Mouse (Mus musculus) lung, postnatal 0 days (tissue): ENCODE results near the gene Slamf1. TPM values are rescaled to one million over a fixed set of nuclear protein-coding genes. Genes with fewer than 3 reads are reported as not detected.

Source experiments
- ATAC-seq: fragments of 200-750 bp; cut with Nextera tagmentation; 2 replicates; pipeline ENCODE4 v1.8.0; 2017; ENCODE audit warnings: moderate library complexity
- DNase-seq: peaks from one replicate; pipeline ENCODE4 v3.0.0-alpha.2; 2016; ENCODE audit warnings: low spot score
- H3K27ac ChIP-seq: fragments of 300-500 bp; sonication (generic); 2 replicates; pipeline ENCODE4 v1.5.1; 2014; ENCODE audit warnings: antibody characterized with exemption, mild to moderate bottlenecking, low read length, mixed read lengths
- H3K27me3 ChIP-seq: fragments of 300-500 bp; sonication (generic); replicated peaks from 2 replicates; pipeline ENCODE4 v1.6.1; 2014; ENCODE audit warnings: low read length, mixed read lengths; ENCODE audit not compliant: insufficient read depth
- H3K36me3 ChIP-seq: fragments of 300-500 bp; sonication (generic); 2 replicates; pipeline ENCODE4 v1.6.1; 2014; ENCODE audit warnings: low read length, mixed read lengths; ENCODE audit not compliant: insufficient read depth
- H3K4me1 ChIP-seq: fragments of 300-500 bp; sonication (generic); 2 replicates; pipeline ENCODE4 v1.6.1; 2014; ENCODE audit warnings: antibody characterized with exemption, low read depth, low read length, mixed read lengths; ENCODE audit not compliant: insufficient read depth
- H3K4me2 ChIP-seq: fragments of 300-500 bp; sonication (generic); replicated peaks from 2 replicates; pipeline ENCODE4 v1.6.1; 2014; ENCODE audit warnings: low read depth, mild to moderate bottlenecking, low read length, moderate library complexity, mixed read lengths
- H3K4me3 ChIP-seq: fragments of 300-500 bp; sonication (generic); 2 replicates; pipeline ENCODE4 v1.5.1; 2014; ENCODE audit warnings: low read depth, low read length
- H3K9ac ChIP-seq: fragments of 300-500 bp; sonication (generic); replicated peaks from 2 replicates; pipeline ENCODE4 v1.6.1; 2014; ENCODE audit warnings: low read depth, mild to moderate bottlenecking
- H3K9me3 ChIP-seq: fragments of 300-500 bp; sonication (generic); 2 replicates; pipeline ENCODE4 v1.6.1; 2016; ENCODE audit warnings: low read length, mixed read lengths
- CTCF ChIP-seq: IDR thresholded peaks from 2 replicates; pipeline ENCODE4 v1.5.1; 2016; ENCODE audit warnings: antibody characterized with exemption, mild to moderate bottlenecking
- EP300 ChIP-seq: IDR thresholded peaks from 2 replicates; pipeline ENCODE4 v1.6.1; 2016; ENCODE audit warnings: antibody characterized with exemption, mild to moderate bottlenecking, control low read depth
- WGBS: fragments of 180-500 bp; shearing (Covaris S2); extraction: QIAGEN DNeasy Blood & Tissue Kit; methylation state at CpG from one replicate; pipeline ENCODE4 v1.1.7; 2014; 5-methylcytosine and 5-hydroxymethylcytosine counted together
- polyA plus RNA-seq: library from polyadenylated mRNA; unstranded; fragments of >200 nt; fragmentation: Nextera tagmentation; extraction: Ambion mirVana; gene quantifications from 2 replicates; pipeline ENCODE4 v1.2.1, GENCODE M21; 2015

The Slamf1 gene
- polyA plus RNA-seq, 1 experiment from 2014 or later = 1.0 TPM

DNA sequence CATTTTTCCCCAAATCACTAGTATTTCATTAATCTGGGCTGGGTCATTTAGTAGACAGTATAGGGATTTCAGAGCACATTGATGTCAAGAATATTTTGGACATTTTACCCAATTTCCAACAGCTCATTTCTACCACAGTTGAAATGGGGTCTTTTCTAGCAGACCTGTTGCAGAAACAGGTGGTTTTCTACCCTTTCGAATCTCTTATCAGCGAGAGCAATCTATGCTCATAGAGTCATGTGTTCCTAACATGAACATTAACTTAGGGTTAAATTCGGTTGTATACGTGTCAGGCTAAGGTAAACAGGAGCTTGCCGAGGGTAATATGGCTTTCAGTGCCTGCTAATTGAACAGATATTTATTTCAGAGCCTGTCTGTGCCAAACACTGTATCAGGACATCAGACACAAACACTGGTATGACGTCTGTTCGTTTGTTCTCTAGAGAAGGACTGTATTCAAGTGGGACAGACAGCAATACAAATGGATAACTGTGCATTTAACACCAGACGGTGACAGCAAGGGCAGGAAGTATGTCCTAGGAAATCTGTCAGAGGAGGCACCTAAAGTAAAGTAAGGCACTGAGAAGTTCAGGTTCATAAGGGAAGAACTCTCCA is 5.3 kb downstream of the Slamf1 start:
- H3K4me1 ChIP-seq = no peaks in the 10 kb centered on the region
- no peaks in the 10 kb centered on the region for H3K9me3 ChIP-seq
- no peak overlapping the region for H3K4me3 ChIP-seq
- no peak for TF ChIP-seq EP300
- TF ChIP-seq CTCF = no peak
- no peak overlapping the region for H3K4me2 ChIP-seq
- ATAC-seq (no peak), DNase-seq (no peak)
- H3K27me3 ChIP-seq = no peaks in the 10 kb centered on the region
- H3K9ac ChIP-seq = no peak overlapping the region
- WGBS = 54% methylated on average over 8 of the region's 8 CpGs
- H3K27ac ChIP-seq = no peak overlapping the region
- no peaks in the 10 kb centered on the region for H3K36me3 ChIP-seq

DNA sequence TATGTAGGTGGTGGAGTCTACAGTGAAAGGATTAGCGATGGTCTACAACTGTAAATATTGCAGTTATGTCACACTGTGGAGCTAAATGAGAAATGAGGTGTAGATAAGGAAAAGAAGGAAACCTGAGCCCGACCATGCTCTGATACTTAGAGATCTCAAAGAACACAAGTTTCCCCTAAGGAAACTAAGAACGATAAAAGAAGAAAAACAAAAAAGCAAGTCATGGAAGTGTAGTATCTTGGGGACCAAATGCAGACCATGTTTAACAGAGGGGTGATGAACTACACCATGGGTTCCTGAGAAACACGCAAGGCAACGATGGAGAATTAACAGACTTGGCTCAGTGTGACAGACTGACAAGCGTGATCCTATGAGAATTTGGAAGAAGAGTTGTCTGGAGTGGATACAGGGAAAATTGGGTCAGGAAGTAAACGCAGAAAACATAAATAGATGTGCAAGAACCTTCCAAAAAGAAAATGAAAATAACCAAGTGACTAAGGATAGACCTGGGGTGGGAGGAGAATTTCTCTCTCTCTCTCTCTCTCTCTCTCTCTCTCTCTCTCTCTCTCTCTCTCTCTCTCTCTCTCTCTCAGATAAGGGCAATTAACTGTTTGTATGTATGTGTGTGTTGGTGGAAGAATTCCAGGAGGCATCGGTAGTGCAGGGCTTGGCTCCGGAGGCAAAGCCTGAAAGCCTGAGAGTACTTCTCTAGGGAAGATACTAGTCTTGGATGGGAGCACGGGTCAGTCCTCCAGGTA is 6.5 kb downstream of the Slamf1 start:
- no peak for DNase-seq
- Histone ChIP-seq H3K9me3 (no peaks in the 10 kb centered on the region), H3K9ac (no peak overlapping the region), H3K4me3 (no peak overlapping the region), H3K4me2 (no peak overlapping the region), H3K4me1 (no peaks in the 10 kb centered on the region), H3K27ac (no peak overlapping the region), H3K36me3 (no peaks in the 10 kb centered on the region), H3K27me3 (no peaks in the 10 kb centered on the region)
- 62% methylated on average over 10 of the region's 10 CpGs for whole genome bisulfite sequencing
- TF ChIP-seq EP300 (no peak), CTCF (no peak)
- ATAC-seq = no peak

GRCm38 (mm10) chr1:171774266-171774665 is 7.3 kb downstream of the Slamf1 start:
- no peak overlapping the region for H3K9ac ChIP-seq
- no peak overlapping the region for H3K4me2 ChIP-seq
- H3K4me1 ChIP-seq = no peaks in the 10 kb centered on the region
- DNase-seq (no peak), ATAC-seq (no peak)
- no peak for TF ChIP-seq CTCF
- no peak for TF ChIP-seq EP300
- no peak overlapping the region for H3K4me3 ChIP-seq
- no peaks in the 10 kb centered on the region for H3K36me3 ChIP-seq
- 77% methylated on average over 5 of the region's 5 CpGs for WGBS
- H3K27me3 ChIP-seq = no peaks in the 10 kb centered on the region
- no peak overlapping the region for H3K27ac ChIP-seq
- no peaks in the 10 kb centered on the region for H3K9me3 ChIP-seq

DNA sequence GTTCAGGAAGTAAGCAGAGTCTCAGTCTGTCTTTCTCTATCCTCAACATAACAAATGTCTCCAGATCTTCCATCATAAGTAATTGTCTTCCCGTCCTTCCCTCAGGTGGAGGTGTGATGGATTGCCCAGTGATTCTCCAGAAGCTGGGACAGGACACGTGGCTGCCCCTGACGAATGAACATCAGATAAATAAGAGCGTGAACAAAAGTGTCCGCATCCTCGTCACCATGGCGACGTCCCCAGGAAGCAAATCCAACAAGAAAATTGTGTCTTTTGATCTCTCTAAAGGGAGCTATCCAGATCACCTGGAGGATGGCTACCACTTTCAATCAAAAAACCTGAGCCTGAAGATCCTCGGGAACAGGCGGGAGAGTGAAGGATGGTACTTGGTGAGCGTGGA is 7.8 kb downstream of the Slamf1 start:
- no peak for TF ChIP-seq EP300
- no peak for TF ChIP-seq CTCF
- DNase-seq (no peak), ATAC-seq (no peak)
- no peaks in the 10 kb centered on the region for H3K9me3 ChIP-seq
- no peak overlapping the region for H3K9ac ChIP-seq
- no peak overlapping the region for H3K4me3 ChIP-seq
- no peak overlapping the region for H3K4me2 ChIP-seq
- H3K27me3 ChIP-seq = no peaks in the 10 kb centered on the region
- no peaks in the 10 kb centered on the region for H3K36me3 ChIP-seq
- H3K4me1 ChIP-seq = no peaks in the 10 kb centered on the region
- no peak overlapping the region for H3K27ac ChIP-seq
- WGBS = 44% methylated on average over 11 of the region's 11 CpGs

DNA sequence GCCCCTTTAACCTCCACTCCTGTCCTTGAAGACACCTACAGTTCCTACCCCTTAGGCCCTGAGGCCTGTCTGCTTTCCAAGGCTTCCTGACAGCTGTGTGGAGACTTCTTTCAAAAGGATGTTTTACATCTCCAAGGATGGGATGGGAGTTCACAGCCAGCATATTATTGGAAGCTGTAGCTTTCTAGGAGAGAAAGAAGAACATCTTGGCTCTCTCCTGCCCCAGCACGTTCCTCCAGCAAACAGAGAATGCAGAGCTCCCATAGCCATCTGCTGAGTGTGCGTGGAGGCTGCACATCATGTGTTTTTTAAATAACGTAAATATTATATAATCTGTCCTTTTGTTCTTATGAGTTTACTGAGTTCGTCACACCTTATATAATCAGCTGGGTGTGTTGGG is 8.9 kb downstream of the Slamf1 start:
- H3K9me3 ChIP-seq = no peaks in the 10 kb centered on the region
- DNase-seq = no peak
- no peak overlapping the region for H3K27ac ChIP-seq
- H3K4me3 ChIP-seq = no peak overlapping the region
- no peaks in the 10 kb centered on the region for H3K27me3 ChIP-seq
- H3K4me2 ChIP-seq = no peak overlapping the region
- H3K4me1 ChIP-seq = no peaks in the 10 kb centered on the region
- TF ChIP-seq EP300 (no peak), CTCF (no peak)
- no peak for ATAC-seq
- H3K9ac ChIP-seq = no peak overlapping the region
- H3K36me3 ChIP-seq = no peaks in the 10 kb centered on the region
- WGBS = 63% methylated on average over 4 of the region's 4 CpGs

DNA sequence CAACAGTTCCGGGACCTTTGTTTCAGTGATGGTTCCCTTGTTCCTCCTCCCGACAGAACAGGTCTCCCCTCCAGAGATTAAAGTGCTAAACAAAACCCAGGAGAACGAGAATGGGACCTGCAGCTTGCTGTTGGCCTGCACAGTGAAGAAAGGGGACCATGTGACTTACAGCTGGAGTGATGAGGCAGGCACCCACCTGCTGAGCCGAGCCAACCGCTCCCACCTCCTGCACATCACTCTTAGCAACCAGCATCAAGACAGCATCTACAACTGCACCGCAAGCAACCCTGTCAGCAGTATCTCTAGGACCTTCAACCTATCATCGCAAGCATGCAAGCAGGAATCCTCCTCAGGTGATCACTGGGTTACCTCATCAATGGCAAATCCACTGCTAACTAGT is 10.1 kb downstream of the Slamf1 start:
- TF ChIP-seq CTCF = no peak
- TF ChIP-seq EP300 = no peak
- WGBS = 75% methylated on average over 7 of the region's 7 CpGs
- Histone ChIP-seq H3K27me3 (no peaks in the 10 kb centered on the region), H3K36me3 (no peaks in the 10 kb centered on the region), H3K27ac (no peak overlapping the region), H3K9me3 (no peaks in the 10 kb centered on the region), H3K4me2 (no peak overlapping the region), H3K9ac (no peak overlapping the region), H3K4me3 (no peak overlapping the region), H3K4me1 (no peaks in the 10 kb centered on the region)
- DNase-seq (no peak), ATAC-seq (no peak)
